Mouse (Mus musculus) cerebellum, adult 2 months (tissue): ENCODE measurements around the gene Abtb1. TPM values are rescaled to one million over a fixed set of nuclear protein-coding genes. Genes with fewer than 3 reads are reported as not detected.

Experiments
- DNase-seq, 2 experiments: peaks; one replicate each; pipeline ENCODE4 v3.0.0; 2021
- H3K27ac ChIP-seq: fragments of 200-500 bp; 2 replicates; pipeline ENCODE4 v1.5.1; 2012; ENCODE audit warnings: low read length, control low read depth, inconsistent platforms; ENCODE audit not compliant: insufficient read depth
- H3K27me3 ChIP-seq: fragments of 200-500 bp; 2 replicates; pipeline ENCODE4 v1.6.1; 2012; ENCODE audit warnings: inconsistent platforms, mild to moderate bottlenecking, low read length, moderate library complexity; ENCODE audit not compliant: control insufficient read depth, insufficient read depth
- H3K4me1 ChIP-seq: fragments of 200-500 bp; 2 replicates; pipeline ENCODE4 v1.6.1; 2011; ENCODE audit warnings: low read length; ENCODE audit not compliant: control insufficient read depth, insufficient read depth
- H3K4me3 ChIP-seq: fragments of 200-500 bp; replicated peaks from 2 replicates; pipeline ENCODE3; 2011; ENCODE audit warnings: mild to moderate bottlenecking, low read depth, low read length, control low read depth; ENCODE audit not compliant: insufficient read depth
- CTCF ChIP-seq: fragments of 200-500 bp; IDR thresholded peaks from 2 replicates; pipeline ENCODE4 v1.5.1; 2011; ENCODE audit warnings: low read depth, mild to moderate bottlenecking, control low read depth, low read length, moderate library complexity, borderline replicate concordance; ENCODE audit not compliant: insufficient read depth
- POLR2A ChIP-seq: fragments of 200-500 bp; IDR thresholded peaks from 2 replicates; pipeline ENCODE4 v1.6.1; 2011; ENCODE audit warnings: low read length, control low read depth, borderline replicate concordance; ENCODE audit not compliant: insufficient read depth
- WGBS: fragments of 180-500 bp; shearing (Covaris S2); methylation state at CpG from one replicate; pipeline ENCODE4 v1.1.7; 2018; 5-methylcytosine and 5-hydroxymethylcytosine counted together
- polyA plus RNA-seq: library from polyadenylated mRNA; depleted of rRNA; stranded (reverse); fragments of >200 nt; gene quantifications from 2 replicates; pipeline ENCODE4 v1.2.3, GENCODE M21; 2012

Gene Abtb1
- polyA plus RNA-seq, 1 experiment, result 116 TPM

- TF ChIP-seq POLR2A, result no peak
- no peak for TF ChIP-seq CTCF
- no peaks in the 10 kb centered on the region for H3K27me3 ChIP-seq
- DNase-seq, result no peak
- WGBS, result 85% methylated on average over 10 of the region's 10 CpGs
- H3K4me1 ChIP-seq, result peaks cover 53% of the 10 kb centered on the region
- no peak overlapping the region for H3K27ac ChIP-seq
- H3K4me3 ChIP-seq, result no peak overlapping the region
Measured at GRCm38 (mm10) chr6:88813832-88814231, 28.0 kb downstream of the Abtb1 start.

DNA sequence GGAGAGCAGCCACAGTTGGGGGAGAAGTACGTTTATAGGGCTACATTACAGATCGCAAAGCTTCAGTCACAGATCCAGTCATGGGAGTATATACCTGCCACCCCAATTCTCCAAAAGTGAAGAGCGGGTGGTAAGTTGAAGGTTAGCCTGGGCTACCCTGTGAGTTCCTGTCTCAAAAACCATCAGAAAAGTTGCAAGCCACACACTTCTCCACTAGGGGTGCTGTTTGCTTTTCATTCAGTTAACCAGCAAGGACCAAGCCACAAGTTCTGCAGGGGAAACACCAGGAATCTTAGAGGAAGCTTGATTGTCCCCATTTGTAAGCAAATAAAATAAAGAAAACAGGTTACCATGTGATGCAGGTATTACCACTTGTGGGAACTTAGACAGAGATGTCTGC is 28.9 kb downstream of the Abtb1 start:
- peaks cover 55% of the 10 kb centered on the region for H3K4me1 ChIP-seq
- peak; percentile 68 to 70 for DNase-seq
- no peak overlapping the region for H3K27ac ChIP-seq
- H3K4me3 ChIP-seq, result no peak overlapping the region
- H3K27me3 ChIP-seq, result no peaks in the 10 kb centered on the region
- 88% methylated on average over 3 of the region's 3 CpGs for WGBS
- TF ChIP-seq POLR2A (no peak), CTCF (peak; percentile 65; the same call in 1 of the 2 replicates)

- no peak for DNase-seq
- TF ChIP-seq POLR2A (no peak), CTCF (no peak)
Measured at GRCm38 (mm10) chr6:88811880-88812400, 29.8 kb downstream of the Abtb1 start.

GRCm38 (mm10) chr6:88811396-88811795 is 30.4 kb downstream of the Abtb1 start:
- WGBS, result 16% methylated on average over 7 of the region's 7 CpGs
- Histone ChIP-seq H3K4me1 (peaks cover 54% of the 10 kb centered on the region), H3K27ac (no peak overlapping the region; the same call in 1 of the 2 replicates), H3K27me3 (no peaks in the 10 kb centered on the region), H3K4me3 (no peak overlapping the region)
- TF ChIP-seq CTCF, result no peak
- TF ChIP-seq POLR2A, result no peak
- no peak for DNase-seq

More at GRCm38 (mm10) chr6:88811880-88812400, 29.8 kb downstream of the Abtb1 start:
- 61% methylated on average over 7 of the region's 7 CpGs for WGBS
- peak overlapping the region; percentile 22; the same call in 1 of the 2 replicates for H3K27ac ChIP-seq
- no peaks in the 10 kb centered on the region for H3K27me3 ChIP-seq
- H3K4me3 ChIP-seq, result no peak overlapping the region
- H3K4me1 ChIP-seq, result peaks cover 56% of the 10 kb centered on the region

DNA sequence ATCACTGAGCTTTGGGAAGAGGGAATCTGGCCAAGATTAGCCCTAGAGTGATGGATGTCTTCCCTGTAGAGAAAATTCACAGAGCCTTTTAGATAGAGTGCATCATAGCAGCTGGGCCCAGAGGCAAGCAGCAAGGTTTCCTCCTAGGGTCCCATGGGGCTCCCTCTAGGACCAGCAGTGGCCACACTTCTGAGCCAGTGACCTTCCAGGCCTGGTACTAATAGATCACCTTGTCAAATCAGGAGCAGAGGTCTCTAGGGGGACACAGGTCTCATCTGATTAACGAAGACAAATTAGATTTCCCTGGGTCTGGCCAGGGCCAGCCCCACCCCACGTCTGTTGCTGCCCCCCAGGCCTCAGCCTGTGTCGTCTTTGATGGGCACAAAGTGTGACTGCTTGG is 31.5 kb downstream of the Abtb1 start:
- Histone ChIP-seq H3K27me3 (no peaks in the 10 kb centered on the region), H3K4me1 (peaks cover 44% of the 10 kb centered on the region), H3K4me3 (no peak overlapping the region), H3K27ac (no peak overlapping the region)
- DNase-seq, result no peak
- no peak for TF ChIP-seq CTCF
- no peak for TF ChIP-seq POLR2A
- 65% methylated on average over 3 of the region's 3 CpGs for WGBS

DNA sequence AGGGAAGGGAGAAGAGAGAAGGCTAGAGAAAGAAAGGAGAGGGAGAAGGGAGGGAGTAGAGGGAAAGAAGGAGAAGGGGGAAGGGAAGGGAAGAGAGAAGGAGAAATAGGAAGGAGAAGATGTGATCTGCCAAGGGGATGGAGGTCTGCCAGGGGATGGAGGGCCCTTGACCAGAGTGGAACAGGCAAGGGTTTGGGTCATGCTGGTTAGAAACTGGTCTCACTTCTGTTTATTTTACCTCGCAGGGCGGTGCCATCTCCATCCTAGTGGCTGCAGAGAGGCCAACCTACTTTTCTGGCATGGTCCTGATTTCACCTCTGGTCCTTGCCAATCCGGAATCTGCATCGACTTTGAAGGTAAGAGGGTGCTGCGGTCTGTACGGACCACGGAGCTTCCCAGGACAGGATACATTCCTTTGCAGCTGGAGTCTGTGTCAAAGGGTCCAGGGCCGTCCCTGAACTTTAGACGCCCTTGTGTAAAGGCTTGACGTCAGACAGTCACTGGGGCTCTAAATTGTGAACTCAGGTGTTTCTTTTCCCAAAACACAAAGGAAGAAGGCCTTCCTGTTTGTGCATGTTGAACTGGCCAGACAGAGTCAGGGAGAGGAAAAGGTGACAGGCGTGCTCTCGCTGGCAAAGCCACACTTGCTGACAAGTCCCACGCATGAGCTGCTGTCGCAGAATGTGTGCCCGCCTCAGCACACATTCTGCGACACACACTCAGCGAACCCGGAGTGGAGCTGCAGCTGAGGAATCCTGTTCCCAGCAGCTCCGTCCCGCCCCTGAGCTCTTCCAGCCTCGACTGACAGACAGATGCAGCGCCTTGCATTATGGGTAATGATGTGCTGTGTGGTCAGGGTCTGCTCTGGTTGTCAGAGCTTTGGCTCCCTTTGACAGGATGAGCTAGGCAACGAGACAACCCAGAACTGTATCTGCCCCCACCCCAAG is 32.4 kb downstream of the Abtb1 start:
- DNase-seq, result no peak
- peaks cover 38% of the 10 kb centered on the region for H3K4me1 ChIP-seq
- 74% methylated on average over 23 of the region's 23 CpGs for WGBS
- no peak overlapping the region for H3K4me3 ChIP-seq
- no peak overlapping the region for H3K27ac ChIP-seq
- no peaks in the 10 kb centered on the region for H3K27me3 ChIP-seq
- no peak for TF ChIP-seq POLR2A
- TF ChIP-seq CTCF, result no peak

DNA sequence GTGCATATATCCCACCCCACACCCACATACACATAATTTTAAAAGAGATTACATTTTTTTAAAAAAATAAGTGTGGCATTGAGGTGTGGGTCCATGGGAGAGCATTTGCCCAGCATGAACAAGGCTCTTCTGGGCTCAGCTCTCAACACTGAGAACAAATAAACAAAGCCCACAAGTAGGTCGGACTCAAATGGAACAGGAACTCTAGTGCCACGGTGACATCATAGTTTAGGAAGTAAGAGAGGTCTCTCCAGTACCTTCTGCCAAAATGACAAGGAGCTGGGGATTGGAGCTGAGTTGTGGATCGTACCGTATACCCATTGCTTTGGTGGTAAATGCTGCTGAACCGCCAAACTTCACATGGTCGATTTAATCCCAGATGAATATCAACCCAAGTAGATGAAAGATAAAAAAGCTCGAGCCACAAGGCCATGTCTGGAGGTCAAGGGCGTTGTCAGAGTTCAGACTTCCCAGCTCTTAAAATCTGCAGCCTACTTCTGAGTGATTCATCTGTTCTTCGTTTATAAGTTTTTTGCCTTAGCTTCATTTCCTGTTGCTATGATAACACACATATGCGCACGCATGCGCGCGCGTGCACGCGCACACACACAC is 36.7 kb downstream of the Abtb1 start:
- no peaks in the 10 kb centered on the region for H3K27me3 ChIP-seq
- no peak for TF ChIP-seq POLR2A
- no peak for TF ChIP-seq CTCF
- 81% methylated on average over 17 of the region's 17 CpGs for WGBS
- H3K4me3 ChIP-seq, result no peak overlapping the region
- no peak for DNase-seq
- peaks cover 44% of the 10 kb centered on the region for H3K4me1 ChIP-seq
- H3K27ac ChIP-seq, result no peak overlapping the region
